ENCODE assay signal across 14 mouse cellular contexts in the genomic region with DNA sequence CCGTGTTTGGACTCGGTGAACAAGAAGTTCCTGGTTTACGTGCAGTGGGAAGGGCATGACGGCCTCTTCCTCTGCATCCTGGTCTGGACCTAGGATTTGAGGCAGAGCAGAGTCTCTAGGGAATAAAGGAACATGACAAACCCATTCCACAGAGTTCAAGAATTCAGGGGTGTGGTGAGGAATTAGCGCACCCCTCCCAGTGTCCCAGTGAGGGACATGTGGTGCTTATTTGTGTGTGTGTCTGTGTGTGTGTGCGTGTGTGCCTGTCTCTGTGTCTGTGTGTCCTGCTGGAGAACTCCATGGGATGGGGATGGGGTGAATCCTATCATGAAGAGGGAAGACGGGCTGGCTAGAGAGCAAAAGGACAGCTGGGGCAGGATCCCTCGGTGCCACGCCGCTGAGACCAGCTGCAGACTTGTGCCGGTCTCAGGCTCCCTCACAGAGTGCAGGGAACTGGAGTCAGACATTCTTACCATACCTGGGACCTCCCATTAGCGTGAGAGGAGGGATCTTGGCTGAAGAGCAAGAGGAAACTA. TPM values are rescaled to one million over a fixed set of nuclear protein-coding genes. Genes with fewer than 3 reads are reported as not detected.
A peak's percentile ranks its signal among the peaks of the same experiment; 100 is the strongest.
DNase-seq lines count a peak whose midpoint lies in the region; ATAC-seq and TF ChIP-seq lines count a peak whose summit lies in the region.
"Had no signal": no experiment of that assay in that cellular context is flagged by ENCODE, and none has a peak within 500 bp of the region (broad histone marks: within the 10 kb centered on the region; RNA-seq: fewer than 3 reads in every experiment).

No protein-coding gene starts in this region.

- H3K9me3 ChIP-seq in intestine, postnatal 0 days (ENCODE audit: control insufficient read depth) = no peaks in the 10 kb centered on the region
- H3K9me3 ChIP-seq in midbrain, embryonic 15.5 days = no peaks in the 10 kb centered on the region
- H3K9me3 ChIP-seq in hindbrain, embryonic 14.5 days (ENCODE audit: control insufficient read depth, low read length) = no peaks in the 10 kb centered on the region
- H3K9me3 ChIP-seq: G1E; limb, embryonic 13.5 days; neural tube, embryonic 13.5 days had no signal

- TF ChIP-seq CTCF in kidney, adult 2 months (conservative IDR thresholded peaks at IDR 0.05; ENCODE audit: insufficient read depth, insufficient read length, low read depth, low read length) = no peak
- no peak for TF ChIP-seq CTCF in intestine, postnatal 0 days (IDR thresholded peaks at IDR 0.05; ENCODE audit: low read depth)

- 39% methylated on average over 12 of the region's 12 CpGs for WGBS in kidney, adult 2 months
- WGBS in intestine, postnatal 0 days = 54% methylated on average over 12 of the region's 12 CpGs
- WGBS in midbrain, embryonic 15.5 days = 70% methylated on average over 12 of the region's 12 CpGs
- whole genome bisulfite sequencing in hindbrain, embryonic 14.5 days = 77% methylated on average over 12 of the region's 12 CpGs

- no peak for ATAC-seq in intestine, postnatal 0 days
- no peak for ATAC-seq in midbrain, embryonic 15.5 days (replicated peaks)
- ATAC-seq in hindbrain, embryonic 14.5 days (ENCODE audit: low FRiP score) = no peak
- ATAC-seq: forebrain, embryonic 16.5 days had no signal

- H3K27me3 ChIP-seq in kidney, adult 2 months (replicated peaks; ENCODE audit: control insufficient read depth, insufficient read depth, low read length) = no peaks in the 10 kb centered on the region
- peaks cover 27% of the 10 kb centered on the region; the same call in 1 of the 2 replicates for H3K27me3 ChIP-seq in intestine, postnatal 0 days (replicated peaks; ENCODE audit: control insufficient read depth, insufficient read depth, low read length)
- H3K27me3 ChIP-seq in midbrain, embryonic 15.5 days (replicated peaks) = peaks cover 16% of the 10 kb centered on the region; the same call in 1 of the 2 replicates
- peaks cover 30% of the 10 kb centered on the region for H3K27me3 ChIP-seq in hindbrain, embryonic 14.5 days (ENCODE audit: control insufficient read depth, insufficient read depth, low read length)

- H3K36me3 ChIP-seq in kidney, adult 2 months (ENCODE audit: control insufficient read depth, insufficient read depth, low read length) = no peaks in the 10 kb centered on the region; the same call in 1 of the 2 replicates
- no peaks in the 10 kb centered on the region; the same call in 1 of the 2 replicates for H3K36me3 ChIP-seq in intestine, postnatal 0 days (ENCODE audit: control insufficient read depth, insufficient read depth)
- H3K36me3 ChIP-seq in midbrain, embryonic 15.5 days (replicated peaks) = no peaks in the 10 kb centered on the region
- no peaks in the 10 kb centered on the region for H3K36me3 ChIP-seq in hindbrain, embryonic 14.5 days (replicated peaks; ENCODE audit: control insufficient read depth, insufficient read depth)
- H3K36me3 ChIP-seq: limb, embryonic 13.5 days; neural tube, embryonic 13.5 days had no signal

- no peak for DNase-seq in kidney, adult 2 months
- no peak for DNase-seq in kidney, postnatal 14 days
- DNase-seq in ZHBTc4 (ENCODE audit: low read depth, low spot score) = peak; percentile 44
- peak; percentile 85 for DNase-seq in skeletal muscle tissue, adult 2 months (ENCODE audit: low read depth, low spot score)
- DNase-seq in hindbrain, embryonic 14.5 days (ENCODE audit: low spot score) = no peak
- DNase-seq: cerebellum, postnatal 25 days; lung, postnatal 14 days; midbrain, embryonic 14.5 days had no signal

- H3K4me3 ChIP-seq in kidney, adult 2 months (ENCODE audit: insufficient read depth, low read depth, low read length) = no peak overlapping the region
- H3K4me3 ChIP-seq in intestine, postnatal 0 days (ENCODE audit: low read depth, low read length) = no peak overlapping the region
- no peak overlapping the region for H3K4me3 ChIP-seq in midbrain, embryonic 15.5 days
- H3K4me3 ChIP-seq in hindbrain, embryonic 14.5 days (replicated peaks; ENCODE audit: low read length) = no peak overlapping the region
- H3K4me3 ChIP-seq: limb, embryonic 13.5 days; neural tube, embryonic 13.5 days had no signal

- H3K27ac ChIP-seq in kidney, adult 2 months (ENCODE audit: insufficient read depth, low read depth, low read length) = 0 out of 2 replicates have a peak overlapping the region, but pooled peaks have one; percentile 0
- peak overlapping the region; percentile 21; the same call in 1 of the 2 replicates for H3K27ac ChIP-seq in intestine, postnatal 0 days (ENCODE audit: low read depth, low read length)
- H3K27ac ChIP-seq in midbrain, embryonic 15.5 days = no peak overlapping the region
- no peak overlapping the region for H3K27ac ChIP-seq in hindbrain, embryonic 14.5 days
- H3K27ac ChIP-seq: limb, embryonic 13.5 days; neural tube, embryonic 13.5 days had no signal

- no peak overlapping the region for H3K9ac ChIP-seq in intestine, postnatal 0 days (ENCODE audit: low read depth, low read length)
- no peak overlapping the region for H3K9ac ChIP-seq in midbrain, embryonic 15.5 days
- no peak overlapping the region for H3K9ac ChIP-seq in hindbrain, embryonic 14.5 days
- H3K9ac ChIP-seq: limb, embryonic 13.5 days; neural tube, embryonic 13.5 days had no signal

- H3K4me1 ChIP-seq in kidney, adult 2 months (ENCODE audit: control insufficient read depth, insufficient read depth, low read length) = peaks cover 26% of the 10 kb centered on the region
- H3K4me1 ChIP-seq in intestine, postnatal 0 days (replicated peaks; ENCODE audit: control insufficient read depth, insufficient read depth, low read length) = no peaks in the 10 kb centered on the region; the same call in 1 of the 2 replicates
- no peaks in the 10 kb centered on the region for H3K4me1 ChIP-seq in midbrain, embryonic 15.5 days
- no peaks in the 10 kb centered on the region for H3K4me1 ChIP-seq in hindbrain, embryonic 14.5 days (replicated peaks; ENCODE audit: control insufficient read depth, insufficient read depth, low read length)
- H3K4me1 ChIP-seq: neural tube, embryonic 13.5 days had no signal

- TF ChIP-seq POLR2A in kidney, adult 2 months (IDR thresholded peaks at IDR 0.05; ENCODE audit: low read depth, low read length) = no peak

- no peak overlapping the region for H3K4me2 ChIP-seq in intestine, postnatal 0 days (replicated peaks; ENCODE audit: low read depth)
- H3K4me2 ChIP-seq in midbrain, embryonic 15.5 days = no peak overlapping the region
- no peak overlapping the region for H3K4me2 ChIP-seq in hindbrain, embryonic 14.5 days (replicated peaks)
- H3K4me2 ChIP-seq: limb, embryonic 13.5 days; neural tube, embryonic 13.5 days had no signal

RNA-seq across cellular contexts. Expression of a gene that starts 13.1 kb away (rescaled TPM):
- polyA plus RNA-seq in kidney, adult 2 months (2012; rRNA removed) = 48.5 and 56.2 TPM in 2 replicates
- 10.5 and 10.8 TPM in 2 replicates for polyA plus RNA-seq in intestine, postnatal 0 days (2015; fragmentation: Nextera tagmentation; extraction: Ambion mirVana)
- 0.38 and 1.3 TPM in 2 replicates for polyA plus RNA-seq in midbrain, embryonic 15.5 days (2015; fragmentation: Nextera tagmentation; extraction: Ambion mirVana)
- polyA plus RNA-seq in hindbrain, embryonic 14.5 days (2014; fragmentation: Nextera tagmentation; extraction: Ambion mirVana) = 0.42 and 0.79 TPM in 2 replicates

RNA-seq across cellular contexts. Expression of a gene that starts 30.2 kb away (rescaled TPM):
- 2.8 and 4.3 TPM in 2 replicates for polyA plus RNA-seq in kidney, adult 2 months (2012; rRNA removed)
- 7.3 and 8.6 TPM in 2 replicates for polyA plus RNA-seq in intestine, postnatal 0 days (2015; fragmentation: Nextera tagmentation; extraction: Ambion mirVana)
- polyA plus RNA-seq in midbrain, embryonic 15.5 days (2015; fragmentation: Nextera tagmentation; extraction: Ambion mirVana) = 1.6 and 1.8 TPM in 2 replicates
- 2.6 and 3.8 TPM in 2 replicates for polyA plus RNA-seq in hindbrain, embryonic 14.5 days (2014; fragmentation: Nextera tagmentation; extraction: Ambion mirVana)
- polyA plus RNA-seq: G1E had no signal

RNA-seq across cellular contexts. Expression of a gene that starts 38.6 kb away (rescaled TPM):
- polyA plus RNA-seq in kidney, adult 2 months (2012; rRNA removed) = 42.9 and 50.5 TPM in 2 replicates
- 163 and 172 TPM in 2 replicates for polyA plus RNA-seq in intestine, postnatal 0 days (2015; fragmentation: Nextera tagmentation; extraction: Ambion mirVana)
- polyA plus RNA-seq in midbrain, embryonic 15.5 days (2015; fragmentation: Nextera tagmentation; extraction: Ambion mirVana) = 1.9 and 2.8 TPM in 2 replicates
- 1.7 and 1.8 TPM in 2 replicates for polyA plus RNA-seq in hindbrain, embryonic 14.5 days (2014; fragmentation: Nextera tagmentation; extraction: Ambion mirVana)
- polyA plus RNA-seq: G1E had no signal

RNA-seq across cellular contexts. Expression of a gene that starts 48.8 kb away (rescaled TPM):
- 0.13 and 0.15 TPM in 2 replicates for polyA plus RNA-seq in kidney, adult 2 months (2012; rRNA removed)
- polyA plus RNA-seq in intestine, postnatal 0 days (2015; fragmentation: Nextera tagmentation; extraction: Ambion mirVana) = 2.2 and 2.8 TPM in 2 replicates
- polyA plus RNA-seq in midbrain, embryonic 15.5 days (2015; fragmentation: Nextera tagmentation; extraction: Ambion mirVana) = 3.2 and 3.5 TPM in 2 replicates
- 0.72 and 1.3 TPM in 2 replicates for polyA plus RNA-seq in hindbrain, embryonic 14.5 days (2014; fragmentation: Nextera tagmentation; extraction: Ambion mirVana)
- polyA plus RNA-seq: G1E; neural tube, embryonic 13.5 days had no signal

Comparison
In these comparisons a context has a peak if more than half of its experiments do, and no peak if none do; other contexts are left out.
1. DNase-seq: peak in ZHBTc4 (single experiment) and skeletal muscle tissue, adult 2 months (single experiment); none in kidney, adult 2 months (single experiment), kidney, postnatal 14 days (single experiment) and hindbrain, embryonic 14.5 days (single experiment).
2. H3K27ac ChIP-seq: peak in kidney, adult 2 months (single experiment) and intestine, postnatal 0 days (single experiment); none in midbrain, embryonic 15.5 days (single experiment) and hindbrain, embryonic 14.5 days (single experiment).
3. RNA of a gene that starts 38.6 kb away (polyA plus RNA-seq): 163 to 172 TPM in intestine, postnatal 0 days and 42.9 to 50.5 TPM in kidney, adult 2 months; 1.9 to 2.8 TPM in midbrain, embryonic 15.5 days and 1.7 to 1.8 TPM in hindbrain, embryonic 14.5 days; every median in the first group is over 10 times any median in the second.